Mouse (Mus musculus): ENCODE measurements around the gene Rnasek. TPM values are rescaled to one million over a fixed set of nuclear protein-coding genes. Genes with fewer than 3 reads are reported as not detected.

The Rnasek gene
- polyA plus RNA-seq, 1 experiment from 2014 or later: 235 TPM

DNA sequence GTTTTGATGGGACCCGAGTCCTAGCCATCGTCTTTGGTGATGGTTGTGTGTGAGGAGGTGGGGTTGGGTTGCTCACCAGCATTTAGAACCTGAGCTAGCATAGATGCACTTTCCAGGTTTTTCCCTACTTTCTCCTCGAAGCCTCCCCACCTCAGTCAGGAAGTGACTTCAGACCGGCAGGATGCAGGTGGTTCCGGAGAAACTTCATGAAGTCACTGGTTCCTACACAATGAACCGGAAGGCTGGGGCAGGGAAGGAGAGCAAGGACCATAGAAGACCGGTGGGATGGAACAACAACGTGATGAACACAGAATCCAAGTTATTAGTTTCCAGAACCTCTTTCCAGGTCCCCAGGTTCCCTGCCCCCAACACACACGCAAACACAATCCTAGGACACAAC lies 15.9 kb downstream of the Rnasek start:
- 89% methylated on average over 9 of the region's 9 CpGs for WGBS
- Histone ChIP-seq H3K9ac (ENCODE audit: low read length) (no peak overlapping the region), H3K4me1 (ENCODE audit: control insufficient read depth, insufficient read depth, low read length) (peaks cover 25% of the 10 kb centered on the region), H3K9me3 (replicated peaks; ENCODE audit: control insufficient read depth, low read length) (no peaks in the 10 kb centered on the region), H3K27ac (ENCODE audit: low read depth, low read length) (no peak overlapping the region), H3K4me2 (ENCODE audit: low read length) (no peak overlapping the region), H3K36me3 (ENCODE audit: control insufficient read depth, insufficient read depth, low read length) (no peaks in the 10 kb centered on the region), H3K4me3 (ENCODE audit: low read depth, low read length) (no peak overlapping the region), H3K27me3 (replicated peaks; ENCODE audit: control insufficient read depth, insufficient read depth, low read length) (peaks cover 20% of the 10 kb centered on the region)
- no peak for DNase-seq (ENCODE audit: low spot score)
- ATAC-seq: no peak

DNA sequence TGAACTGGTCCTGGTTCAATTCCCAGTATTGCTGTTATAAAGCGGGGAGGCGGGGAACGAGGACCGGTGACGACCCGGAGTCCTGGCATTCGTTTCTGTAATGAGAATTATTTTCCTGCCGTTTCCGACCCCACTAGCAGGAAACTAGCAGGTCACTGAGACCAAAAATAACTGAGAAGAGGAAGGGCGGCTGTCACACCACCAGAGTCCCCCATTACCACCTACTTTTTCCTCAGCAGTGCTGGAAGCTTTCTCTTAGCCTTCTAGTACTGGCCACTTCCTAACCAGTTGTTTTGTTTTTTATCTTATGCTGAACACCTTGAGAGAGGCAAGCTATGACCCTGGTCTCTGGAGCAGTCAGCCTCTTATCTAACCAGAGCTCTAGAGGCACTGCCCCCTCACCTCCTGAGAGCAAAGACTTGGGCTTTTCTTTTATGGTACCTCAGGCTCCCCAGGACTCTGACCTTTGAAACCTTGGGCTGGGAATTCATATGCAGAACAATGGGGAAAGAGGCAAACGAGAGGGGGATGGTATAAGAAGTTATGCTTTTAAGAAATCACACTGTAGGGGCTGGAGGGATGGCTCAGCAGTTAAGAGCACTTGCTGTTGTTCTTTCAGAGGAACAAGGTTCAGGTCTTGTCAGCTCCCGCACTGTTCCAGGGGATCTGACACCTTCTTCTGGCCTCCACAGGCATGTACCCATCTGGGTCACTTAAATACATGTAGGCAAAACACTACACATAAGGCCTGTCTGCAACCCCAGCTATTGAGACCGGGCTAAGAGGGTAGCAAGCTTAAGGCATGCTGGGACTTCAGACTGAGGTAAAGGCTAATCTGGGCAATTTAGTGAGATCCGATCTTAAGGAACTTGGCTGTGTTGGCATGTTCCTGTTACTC lies 17.8 kb downstream of the Rnasek start:
- Histone ChIP-seq H3K27ac (ENCODE audit: low read depth, low read length) (peak overlapping the region; percentile 68; the same call in 1 of the 2 replicates), H3K36me3 (ENCODE audit: control insufficient read depth, insufficient read depth, low read length) (peaks cover 8% of the 10 kb centered on the region), H3K9ac (ENCODE audit: low read length) (peak overlapping the region; percentile 66), H3K27me3 (replicated peaks; ENCODE audit: control insufficient read depth, insufficient read depth, low read length) (peaks cover 11% of the 10 kb centered on the region), H3K4me3 (ENCODE audit: low read depth, low read length) (peak overlapping the region; percentile 42), H3K4me1 (ENCODE audit: control insufficient read depth, insufficient read depth, low read length) (peaks cover 27% of the 10 kb centered on the region), H3K9me3 (replicated peaks; ENCODE audit: control insufficient read depth, low read length) (no peaks in the 10 kb centered on the region), H3K4me2 (ENCODE audit: low read length) (peak overlapping the region; percentile 68)
- 9% methylated on average over 14 of the region's 14 CpGs for WGBS
- ATAC-seq (no peak), DNase-seq (ENCODE audit: low spot score) (no peak)

DNA sequence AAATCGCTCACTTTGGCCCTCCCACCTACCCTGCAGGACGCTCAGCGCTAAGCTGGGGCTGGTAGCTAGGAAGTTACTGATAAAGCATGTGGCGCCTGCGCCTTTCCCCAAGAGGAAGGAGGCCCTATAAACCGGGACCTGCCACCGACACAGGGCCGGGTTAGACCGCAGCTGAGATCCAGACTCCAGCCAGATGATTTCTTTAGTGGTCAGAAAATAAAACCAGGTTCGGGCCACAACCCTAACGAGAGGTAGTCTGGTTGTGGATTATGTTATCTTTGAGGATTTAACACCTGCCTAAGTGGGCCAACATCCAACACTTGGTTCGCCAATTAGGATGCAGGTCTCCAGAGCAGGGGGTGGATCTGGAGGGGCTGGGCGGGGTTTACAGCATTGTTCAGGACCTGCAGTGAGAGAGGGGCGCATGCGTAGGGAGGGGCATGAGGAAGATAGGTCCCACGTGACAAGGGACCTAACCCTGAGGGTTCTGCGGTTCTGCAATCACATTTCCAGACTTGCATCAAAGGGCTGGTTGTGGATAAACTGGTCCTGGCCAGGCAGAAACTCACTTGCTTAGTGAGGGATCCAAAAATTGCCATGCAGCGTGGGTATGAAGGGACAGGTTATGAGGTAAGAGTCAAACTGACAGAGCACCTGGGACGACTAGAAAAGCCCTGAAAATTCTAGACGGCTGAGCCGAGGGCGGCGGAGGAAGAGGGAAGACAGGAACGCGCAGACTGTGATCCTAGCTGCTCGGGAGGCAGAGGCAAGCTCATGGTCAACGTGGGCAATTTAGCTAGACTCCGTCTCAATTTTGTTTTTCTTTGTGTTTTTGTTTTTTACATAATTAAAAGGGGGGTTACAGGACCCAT lies 18.7 kb downstream of the Rnasek start, which contains the start of gene Slc16a13:
TSS of gene Slc16a13 (minus strand) at position 334 of the 872 bp plus-strand sequence.
- H3K27me3 ChIP-seq (replicated peaks; ENCODE audit: control insufficient read depth, insufficient read depth, low read length): peaks cover 10% of the 10 kb centered on the region
- H3K4me3 ChIP-seq (ENCODE audit: low read depth, low read length): peak within 1 kb of the TSS; percentile 42
- under 1% methylated on average over 28 of the region's 28 CpGs for WGBS
- peak within 1 kb of the TSS; percentile 70 for H3K27ac ChIP-seq (ENCODE audit: low read depth, low read length)
- peaks cover 23% of the 10 kb centered on the region for H3K4me1 ChIP-seq (ENCODE audit: control insufficient read depth, insufficient read depth, low read length)
- ATAC-seq (peak; percentile 98), DNase-seq (ENCODE audit: low spot score) (peak; percentile 99)
- peaks cover 15% of the 10 kb centered on the region for H3K36me3 ChIP-seq (ENCODE audit: control insufficient read depth, insufficient read depth, low read length)
- H3K9me3 ChIP-seq (replicated peaks; ENCODE audit: control insufficient read depth, low read length): no peaks in the 10 kb centered on the region
- H3K4me2 ChIP-seq (ENCODE audit: low read length): peak within 1 kb of the TSS; percentile 68
- peak within 1 kb of the TSS; percentile 73 for H3K9ac ChIP-seq (ENCODE audit: low read length)

DNA sequence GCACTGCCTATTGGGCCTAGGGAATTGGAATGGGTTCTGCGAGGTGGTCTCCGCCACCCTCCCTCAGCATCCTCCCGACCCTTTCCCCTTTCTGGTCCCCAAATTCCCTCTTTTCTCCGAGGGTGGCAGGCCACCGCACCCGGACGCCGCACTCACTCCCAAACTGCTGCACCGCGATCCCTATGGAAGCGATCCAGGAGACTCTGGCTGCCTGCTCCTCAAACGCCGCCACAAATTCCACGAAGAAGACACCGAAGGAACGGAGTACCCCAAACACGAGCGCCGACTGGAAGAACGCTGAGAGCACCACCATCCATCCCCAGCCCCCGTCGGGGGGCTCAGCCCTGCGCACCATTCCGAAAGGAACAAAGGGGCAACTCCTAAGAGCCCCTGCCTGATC lies 19.3 kb downstream of the Rnasek start:
- Histone ChIP-seq H3K4me1 (ENCODE audit: control insufficient read depth, insufficient read depth, low read length) (peaks cover 20% of the 10 kb centered on the region), H3K36me3 (ENCODE audit: control insufficient read depth, insufficient read depth, low read length) (peaks cover 18% of the 10 kb centered on the region), H3K4me2 (ENCODE audit: low read length) (peak overlapping the region; percentile 68), H3K27ac (ENCODE audit: low read depth, low read length) (peak overlapping the region; percentile 70), H3K9ac (ENCODE audit: low read length) (peak overlapping the region; percentile 73), H3K27me3 (replicated peaks; ENCODE audit: control insufficient read depth, insufficient read depth, low read length) (peaks cover 12% of the 10 kb centered on the region), H3K9me3 (replicated peaks; ENCODE audit: control insufficient read depth, low read length) (no peaks in the 10 kb centered on the region), H3K4me3 (ENCODE audit: low read depth, low read length) (peak overlapping the region; percentile 42)
- ATAC-seq (no peak), DNase-seq (ENCODE audit: low spot score) (no peak)
- WGBS: under 1% methylated on average over 24 of the region's 24 CpGs

DNA sequence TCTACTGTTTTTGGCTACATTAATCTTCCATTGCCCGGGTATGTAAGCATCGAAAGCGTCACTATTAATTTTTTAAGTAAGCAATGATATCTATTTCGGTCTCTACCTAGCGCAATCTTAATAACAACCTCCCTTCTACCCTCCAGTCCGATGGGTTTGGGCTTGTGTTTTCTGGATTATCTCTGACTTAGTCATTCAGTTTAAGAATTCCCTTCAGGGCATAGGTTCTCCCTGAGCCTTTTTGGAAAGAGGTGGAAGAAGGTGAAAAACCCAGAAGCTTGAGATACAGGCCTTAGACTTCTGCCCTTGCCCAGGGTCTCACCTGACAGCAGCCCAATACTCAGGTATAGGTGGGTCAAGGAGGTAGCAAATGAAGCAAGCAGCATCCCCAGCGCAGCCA lies 19.8 kb downstream of the Rnasek start:
- peak overlapping the region; percentile 73 for H3K9ac ChIP-seq (ENCODE audit: low read length)
- DNase-seq (ENCODE audit: low spot score): no peak
- WGBS: 61% methylated on average over 7 of the region's 7 CpGs

DNA sequence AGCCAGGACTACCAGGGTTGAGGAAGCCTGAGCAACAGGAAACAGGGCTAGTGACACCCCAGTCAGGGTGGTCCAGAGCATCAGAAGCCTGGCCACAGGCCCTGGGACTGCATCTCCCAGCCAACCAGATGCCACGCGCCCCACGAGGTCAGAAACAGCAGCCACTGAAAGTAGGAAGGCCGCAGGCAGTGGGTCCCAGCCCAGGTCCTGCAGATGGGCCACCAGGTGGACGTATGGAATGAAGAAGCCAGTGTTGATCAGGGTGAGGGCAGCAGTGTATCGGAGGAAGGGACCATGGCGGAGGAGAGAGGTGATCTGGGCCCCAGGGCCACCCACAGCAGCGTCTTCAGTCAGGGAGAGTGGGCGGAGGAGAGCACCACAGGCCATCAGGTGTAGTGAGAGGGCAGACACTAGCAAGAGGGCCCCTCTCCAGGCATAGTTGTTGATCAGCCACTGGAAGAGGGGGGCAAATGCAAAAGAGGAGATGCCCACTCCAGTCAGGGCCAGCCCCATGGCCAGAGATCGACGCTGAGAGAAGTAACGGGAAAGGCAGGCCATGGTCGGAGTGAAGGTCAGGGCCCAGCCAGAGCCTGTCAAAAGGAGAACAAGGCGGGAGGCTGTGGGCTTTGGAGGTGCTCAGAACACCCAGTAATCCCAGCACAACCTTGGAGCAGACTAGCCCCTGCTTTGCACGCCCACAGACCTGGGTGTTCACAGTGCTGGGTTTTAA lies 20.7 kb downstream of the Rnasek start:
- DNase-seq (ENCODE audit: low spot score) (no peak), ATAC-seq (no peak)
- H3K4me3 ChIP-seq (ENCODE audit: low read depth, low read length): 0 out of 2 replicates have a peak overlapping the region, but pooled peaks have one; percentile 42
- no peaks in the 10 kb centered on the region for H3K9me3 ChIP-seq (replicated peaks; ENCODE audit: control insufficient read depth, low read length)
- H3K9ac ChIP-seq (ENCODE audit: low read length): peak overlapping the region; percentile 29; the same call in 1 of the 2 replicates
- H3K27me3 ChIP-seq (replicated peaks; ENCODE audit: control insufficient read depth, insufficient read depth, low read length): peaks cover 26% of the 10 kb centered on the region
- H3K4me2 ChIP-seq (ENCODE audit: low read length): peak overlapping the region; percentile 68
- H3K4me1 ChIP-seq (ENCODE audit: control insufficient read depth, insufficient read depth, low read length): peaks cover 27% of the 10 kb centered on the region
- H3K36me3 ChIP-seq (ENCODE audit: control insufficient read depth, insufficient read depth, low read length): peaks cover 18% of the 10 kb centered on the region
- H3K27ac ChIP-seq (ENCODE audit: low read depth, low read length): no peak overlapping the region
- WGBS: 90% methylated on average over 15 of the region's 15 CpGs

More for the DNA sequence above, 19.8 kb downstream of the Rnasek start:
- H3K27ac ChIP-seq (ENCODE audit: low read depth, low read length): no peak overlapping the region; the same call in 1 of the 2 replicates
- H3K4me2 ChIP-seq (ENCODE audit: low read length): peak overlapping the region; percentile 68
- peaks cover 17% of the 10 kb centered on the region for H3K27me3 ChIP-seq (replicated peaks; ENCODE audit: control insufficient read depth, insufficient read depth, low read length)
- no peaks in the 10 kb centered on the region for H3K9me3 ChIP-seq (replicated peaks; ENCODE audit: control insufficient read depth, low read length)
- H3K36me3 ChIP-seq (ENCODE audit: control insufficient read depth, insufficient read depth, low read length): peaks cover 18% of the 10 kb centered on the region
- peak overlapping the region; percentile 42 for H3K4me3 ChIP-seq (ENCODE audit: low read depth, low read length)
- H3K4me1 ChIP-seq (ENCODE audit: control insufficient read depth, insufficient read depth, low read length): peaks cover 20% of the 10 kb centered on the region
- ATAC-seq: no peak

DNA sequence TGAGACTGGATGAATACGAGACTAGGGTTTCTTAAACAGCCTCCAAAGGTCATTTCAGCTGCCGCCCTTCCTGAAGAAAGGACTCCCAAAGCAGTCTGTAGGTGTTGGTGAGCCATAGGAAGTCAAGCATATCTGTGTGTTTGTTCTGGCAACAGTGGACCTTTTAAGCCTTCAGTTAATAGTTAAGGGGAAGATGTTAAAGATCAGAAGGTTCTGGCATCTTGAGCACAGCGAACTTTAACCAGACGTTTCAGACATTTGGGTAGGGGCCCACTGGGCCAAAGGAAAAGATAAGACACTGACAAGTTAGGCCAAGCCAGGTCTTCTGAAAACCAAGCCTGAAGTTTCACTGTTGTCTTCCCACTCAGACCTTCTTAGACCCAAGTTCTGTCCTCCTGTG lies 21.6 kb downstream of the Rnasek start:
- no peak overlapping the region for H3K4me2 ChIP-seq (ENCODE audit: low read length)
- WGBS: 93% methylated on average over 4 of the region's 4 CpGs
- no peak for ATAC-seq
- no peak overlapping the region for H3K27ac ChIP-seq (ENCODE audit: low read depth, low read length)
- no peaks in the 10 kb centered on the region for H3K9me3 ChIP-seq (replicated peaks; ENCODE audit: control insufficient read depth, low read length)
- no peak overlapping the region for H3K4me3 ChIP-seq (ENCODE audit: low read depth, low read length)
- H3K9ac ChIP-seq (ENCODE audit: low read length): no peak overlapping the region
- H3K36me3 ChIP-seq (ENCODE audit: control insufficient read depth, insufficient read depth, low read length): peaks cover 18% of the 10 kb centered on the region
- peaks cover 33% of the 10 kb centered on the region for H3K4me1 ChIP-seq (ENCODE audit: control insufficient read depth, insufficient read depth, low read length)
- peaks cover 34% of the 10 kb centered on the region for H3K27me3 ChIP-seq (replicated peaks; ENCODE audit: control insufficient read depth, insufficient read depth, low read length)
- no peak for DNase-seq (ENCODE audit: low spot score)

DNA sequence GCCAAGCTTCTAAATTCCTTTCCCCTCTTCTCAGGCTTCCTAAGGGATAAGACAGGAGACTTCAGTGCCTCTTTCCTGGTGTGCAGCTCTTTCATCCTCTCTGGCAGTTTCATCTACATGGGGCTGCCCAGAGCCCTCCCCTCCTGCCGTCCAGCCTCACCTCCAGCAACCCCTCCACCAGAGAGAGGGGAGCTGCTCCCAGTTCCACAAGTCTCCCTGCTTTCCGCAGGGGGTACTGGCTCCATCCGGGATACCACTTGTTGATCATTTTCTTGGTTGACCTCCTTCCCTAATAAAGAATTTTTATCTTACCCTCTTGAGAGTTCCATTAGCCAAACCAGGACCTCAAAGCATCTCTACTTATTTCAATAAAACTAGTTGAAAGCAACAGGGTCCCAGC lies 23.5 kb downstream of the Rnasek start:
- no peaks in the 10 kb centered on the region for H3K9me3 ChIP-seq (replicated peaks; ENCODE audit: control insufficient read depth, low read length)
- no peak overlapping the region for H3K9ac ChIP-seq (ENCODE audit: low read length)
- 54% methylated on average over 3 of the region's 3 CpGs for WGBS
- H3K4me3 ChIP-seq (ENCODE audit: low read depth, low read length): no peak overlapping the region
- DNase-seq (ENCODE audit: low spot score) (no peak), ATAC-seq (no peak)
- peaks cover 39% of the 10 kb centered on the region for H3K27me3 ChIP-seq (replicated peaks; ENCODE audit: control insufficient read depth, insufficient read depth, low read length)
- no peak overlapping the region for H3K27ac ChIP-seq (ENCODE audit: low read depth, low read length)
- H3K36me3 ChIP-seq (ENCODE audit: control insufficient read depth, insufficient read depth, low read length): peaks cover 18% of the 10 kb centered on the region
- no peak overlapping the region for H3K4me2 ChIP-seq (ENCODE audit: low read length)
- H3K4me1 ChIP-seq (ENCODE audit: control insufficient read depth, insufficient read depth, low read length): peaks cover 28% of the 10 kb centered on the region
